21 mouse cellular contexts compared by ENCODE assay signal in the genomic region with DNA sequence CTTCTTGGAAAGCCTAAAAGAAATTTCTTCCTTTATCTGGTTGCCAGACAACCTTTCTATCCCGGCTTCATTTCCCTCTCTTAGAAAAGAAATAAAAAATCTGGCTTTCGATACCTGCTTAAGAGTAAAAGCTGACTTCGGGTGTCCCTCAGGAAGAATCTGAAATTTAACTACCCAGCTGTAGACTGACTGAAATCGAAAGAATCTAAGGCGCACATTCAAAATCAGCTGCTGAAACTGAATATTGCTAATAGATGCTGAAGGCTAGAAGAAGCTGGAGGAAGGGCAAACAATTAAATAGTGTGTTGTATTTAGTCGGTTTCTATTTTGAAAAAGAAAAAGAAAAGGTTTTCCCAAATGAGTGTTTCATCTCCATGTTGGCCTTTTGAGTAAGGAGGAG.
DNase-seq lines count a peak whose midpoint lies in the region; ATAC-seq and TF ChIP-seq lines count a peak whose summit lies in the region.
"Had no signal": no experiment of that assay in that cellular context is flagged by ENCODE, and none has a peak within 500 bp of the region (broad histone marks: within the 10 kb centered on the region; RNA-seq: fewer than 3 reads in every experiment).

No protein-coding gene starts in this region.

- H3K4me1 ChIP-seq in limb, embryonic 14.5 days (ENCODE audit: control insufficient read depth, insufficient read depth, low read length): peaks cover 4% of the 10 kb centered on the region; the same call in 1 of the 2 replicates
- H3K4me1 ChIP-seq in limb, embryonic 10.5 days: no peaks in the 10 kb centered on the region
- no peaks in the 10 kb centered on the region for H3K4me1 ChIP-seq in midbrain, embryonic 11.5 days (ENCODE audit: control insufficient read depth, insufficient read depth, low read length)
- H3K4me1 ChIP-seq in midbrain, embryonic 13.5 days (replicated peaks): no peaks in the 10 kb centered on the region
- peaks cover 2 to 5% of the 10 kb centered on the region in 2 experiments; a peak in 1 of 4 replicates for H3K4me1 ChIP-seq in CH12.LX (ENCODE audit: control insufficient read depth in 1 of 2, insufficient read depth in 2 of 2)

- dilution Hi-C loops in CH12.LX (cut with MboI; ENCODE audit: extremely low pct_ligation_motif_present, extremely low pct_unique_long_range_greater_than_20kb, low sequenced_read_pairs): no loop called here

- ATAC-seq in limb, embryonic 14.5 days (ENCODE audit: low FRiP score, low read depth): no peak
- ATAC-seq in midbrain, embryonic 11.5 days (ENCODE audit: low FRiP score): no peak
- ATAC-seq in midbrain, embryonic 13.5 days: no peak
- ATAC-seq: activated CD4-positive, CD25-positive, alpha-beta regulatory T cell, adult 4 months; CD4-positive, CD25-positive, alpha-beta regulatory T cell, adult 4 months; Patski had no signal

- no peak for TF ChIP-seq POLR2A in limb, embryonic 14.5 days (IDR thresholded peaks at IDR 0.05; ENCODE audit: borderline replicate concordance, extremely low read depth, insufficient read depth, insufficient read length)
- TF ChIP-seq POLR2A in CH12.LX (IDR thresholded peaks at IDR 0.05; ENCODE audit: low read depth, low read length): no peak

- peak; percentile 30 for DNase-seq in limb, embryonic 14.5 days (ENCODE audit: low spot score)
- no peak for DNase-seq in limb, embryonic 10.5 days (ENCODE audit: low spot score)
- DNase-seq in midbrain, embryonic 11.5 days (ENCODE audit: low spot score, missing footprints): peak; percentile 53
- DNase-seq in CH12.LX (ENCODE audit: extremely low read depth): no peak
- DNase-seq in kidney, adult 11 months: no peak
- DNase-seq: adrenal gland, adult 2 months; adrenal gland, adult 8-10 months; adrenal gland, postnatal 10 days; adrenal gland, postnatal 14 days; adrenal gland, postnatal 25 days; adrenal gland, postnatal 36 days; B cell, adult 2 months; cerebellum, adult 11 months; cerebellum, adult 11-12 months; cerebellum, adult 18-20 months; cerebellum, adult 2 months had no signal

- 55% methylated on average over 6 of the region's 6 CpGs for WGBS in limb, embryonic 14.5 days
- WGBS in limb, embryonic 10.5 days: 92% methylated on average over 6 of the region's 6 CpGs
- 87% methylated on average over 6 of the region's 6 CpGs for WGBS in midbrain, embryonic 11.5 days
- 83% methylated on average over 6 of the region's 6 CpGs for WGBS in midbrain, embryonic 13.5 days

- H3K9ac ChIP-seq in limb, embryonic 14.5 days (ENCODE audit: low read depth, low read length, severe bottlenecking): no peak overlapping the region
- no peak overlapping the region for H3K9ac ChIP-seq in midbrain, embryonic 11.5 days (ENCODE audit: low read length)
- no peak overlapping the region for H3K9ac ChIP-seq in midbrain, embryonic 13.5 days (replicated peaks)
- no peak overlapping the region for H3K9ac ChIP-seq in CH12.LX (ENCODE audit: insufficient read depth, low read depth)

- no peaks in the 10 kb centered on the region for H3K79me2 ChIP-seq in CH12.LX (replicated peaks; ENCODE audit: control insufficient read depth, extremely low read depth, insufficient read depth, poor library complexity, severe bottlenecking)

- H3K36me3 ChIP-seq in limb, embryonic 14.5 days (ENCODE audit: control insufficient read depth, insufficient read depth, low read length): no peaks in the 10 kb centered on the region
- no peaks in the 10 kb centered on the region for H3K36me3 ChIP-seq in limb, embryonic 10.5 days
- no peaks in the 10 kb centered on the region for H3K36me3 ChIP-seq in midbrain, embryonic 11.5 days (ENCODE audit: control insufficient read depth, insufficient read depth, low read length)
- no peaks in the 10 kb centered on the region for H3K36me3 ChIP-seq in midbrain, embryonic 13.5 days
- H3K36me3 ChIP-seq in CH12.LX (replicated peaks in 1 of 2; ENCODE audit: control insufficient read depth in 1 of 2, insufficient read depth in 1 of 2, low read length in 1 of 2): no peaks in the 10 kb centered on the region
- H3K36me3 ChIP-seq: G1E had no signal

- no peak for TF ChIP-seq RAD21 in CH12.LX (IDR thresholded peaks at IDR 0.05; ENCODE audit: low read depth, low read length)

- TF ChIP-seq CTCF in CH12.LX (conservative IDR thresholded peaks at IDR 0.05 in 1 of 2, IDR thresholded peaks at IDR 0.05 in 1 of 2; ENCODE audit: low read depth in 2 of 2, low read length in 2 of 2): no peak

- in situ Hi-C loops in CH12.LX (cut with MboI; ENCODE audit: low pct_ligation_motif_present, low pct_unique_long_range_greater_than_20kb, low sequenced_read_pairs): loop anchor here (25.0 kb wide), 1 partner anchor 1021 kb away; a partner anchor contains a TSS

- H3K9me3 ChIP-seq in limb, embryonic 14.5 days (ENCODE audit: control insufficient read depth, low read length): no peaks in the 10 kb centered on the region
- H3K9me3 ChIP-seq in limb, embryonic 10.5 days (replicated peaks): no peaks in the 10 kb centered on the region
- no peaks in the 10 kb centered on the region for H3K9me3 ChIP-seq in midbrain, embryonic 11.5 days (ENCODE audit: control insufficient read depth, low read length)
- no peaks in the 10 kb centered on the region for H3K9me3 ChIP-seq in midbrain, embryonic 13.5 days
- H3K9me3 ChIP-seq in CH12.LX (replicated peaks; ENCODE audit: low read length): no peaks in the 10 kb centered on the region
- H3K9me3 ChIP-seq: G1E had no signal

- no peak overlapping the region for H3K27ac ChIP-seq in limb, embryonic 14.5 days (replicated peaks; ENCODE audit: low read depth, low read length)
- no peak overlapping the region for H3K27ac ChIP-seq in limb, embryonic 10.5 days
- no peak overlapping the region for H3K27ac ChIP-seq in midbrain, embryonic 11.5 days (ENCODE audit: low read depth, low read length)
- no peak overlapping the region for H3K27ac ChIP-seq in midbrain, embryonic 13.5 days
- H3K27ac ChIP-seq in CH12.LX (ENCODE audit: insufficient read depth, low read depth): no peak overlapping the region

- no peak overlapping the region for H3K4me3 ChIP-seq in limb, embryonic 14.5 days (replicated peaks; ENCODE audit: low read length)
- H3K4me3 ChIP-seq in limb, embryonic 10.5 days: no peak overlapping the region
- H3K4me3 ChIP-seq in midbrain, embryonic 11.5 days (ENCODE audit: low read depth, low read length): no peak overlapping the region
- H3K4me3 ChIP-seq in midbrain, embryonic 13.5 days (replicated peaks): no peak overlapping the region
- no peak overlapping the region for H3K4me3 ChIP-seq in CH12.LX (replicated peaks in 1 of 3; ENCODE audit: low read depth in 2 of 3, low read length in 2 of 3, poor library complexity in 1 of 3)

- peak; percentile 46 for TF ChIP-seq EP300 in CH12.LX (IDR thresholded peaks at IDR 0.05; ENCODE audit: low read length)

- no peak overlapping the region for H3K4me2 ChIP-seq in limb, embryonic 14.5 days (replicated peaks; ENCODE audit: low read depth, low read length, severe bottlenecking)
- H3K4me2 ChIP-seq in midbrain, embryonic 11.5 days: no peak overlapping the region
- H3K4me2 ChIP-seq in midbrain, embryonic 13.5 days (replicated peaks): no peak overlapping the region
- H3K4me2 ChIP-seq in CH12.LX (ENCODE audit: insufficient read depth, low read depth, poor library complexity, severe bottlenecking): no peak overlapping the region

- H3K27me3 ChIP-seq in limb, embryonic 14.5 days (ENCODE audit: control insufficient read depth, insufficient read depth, low read length): no peaks in the 10 kb centered on the region
- no peaks in the 10 kb centered on the region for H3K27me3 ChIP-seq in limb, embryonic 10.5 days (ENCODE audit: low read depth, poor library complexity, severe bottlenecking)
- no peaks in the 10 kb centered on the region for H3K27me3 ChIP-seq in midbrain, embryonic 11.5 days (ENCODE audit: control insufficient read depth, insufficient read depth, low read length)
- H3K27me3 ChIP-seq in midbrain, embryonic 13.5 days: no peaks in the 10 kb centered on the region
- no peaks in the 10 kb centered on the region for H3K27me3 ChIP-seq in CH12.LX (replicated peaks)

TF ChIP-seq in CH12.LX, 34 proteins besides CTCF, POLR2A, EP300 and RAD21:
- no peak for TF ChIP-seq E2F4 (IDR thresholded peaks at IDR 0.05; ENCODE audit: insufficient replicate concordance, low read depth, low read length)
- no peak for TF ChIP-seq USF2 (conservative IDR thresholded peaks at IDR 0.05; ENCODE audit: low read depth, low read length)
- TF ChIP-seq TBP (conservative IDR thresholded peaks at IDR 0.05; ENCODE audit: low read depth, low read length): no peak
- peak; percentile 74 for TF ChIP-seq IRF4 (IDR thresholded peaks at IDR 0.05; ENCODE audit: low read depth, low read length)
- TF ChIP-seq BHLHE40 (IDR thresholded peaks at IDR 0.05; ENCODE audit: low read depth, low read length): peak; percentile 31; the same call in 1 of the 2 replicates
- TF ChIP-seq CHD2 (IDR thresholded peaks at IDR 0.05; ENCODE audit: low read length): no peak
- no peak for TF ChIP-seq MAZ (IDR thresholded peaks at IDR 0.05; ENCODE audit: low read depth, low read length)
- peak; percentile 76 for TF ChIP-seq ETS1 (conservative IDR thresholded peaks at IDR 0.05; ENCODE audit: low read depth, low read length)

Comparison
In these comparisons a context has a peak if more than half of its experiments do, and no peak if none do; other contexts are left out.
1. DNase-seq: peak in limb, embryonic 14.5 days (single experiment) and midbrain, embryonic 11.5 days (single experiment); none in limb, embryonic 10.5 days (single experiment), CH12.LX (single experiment) and kidney, adult 11 months (single experiment).